Mouse (Mus musculus) left cerebral cortex, postnatal 25 days (tissue): ENCODE results near the gene Gse1. TPM values are rescaled to one million over a fixed set of nuclear protein-coding genes. Genes with fewer than 3 reads are reported as not detected.
A peak's percentile ranks its signal among the peaks of the same experiment; 100 is the strongest.

Source experiments
- DNase-seq, 2 experiments: peaks; one replicate each; pipeline ENCODE4 v3.0.0; 2022; ENCODE audit warnings: low spot score in 2 of 2, mixed read lengths in 1 of 2
- intact Hi-C: fragments of 180-260 bp; cut with DNase I; formaldehyde crosslinking; loops from one replicate; pipeline ENCODE4 v1.15.1; 2025
- microRNA-seq, 2 experiments: library from miRNA; unstranded; fragments of <30 nt; microRNA quantifications; one replicate each; pipeline ENCODE4 v1.2.0; 2022
- total RNA-seq, 2 experiments: library from RNA; stranded (reverse); gene quantifications; 2 replicates each; pipeline ENCODE4 v1.2.3; 2021

Gse1 gene
- total RNA-seq, 2 experiments from 2014 or later: 74.2 to 79.4 TPM

DNA sequence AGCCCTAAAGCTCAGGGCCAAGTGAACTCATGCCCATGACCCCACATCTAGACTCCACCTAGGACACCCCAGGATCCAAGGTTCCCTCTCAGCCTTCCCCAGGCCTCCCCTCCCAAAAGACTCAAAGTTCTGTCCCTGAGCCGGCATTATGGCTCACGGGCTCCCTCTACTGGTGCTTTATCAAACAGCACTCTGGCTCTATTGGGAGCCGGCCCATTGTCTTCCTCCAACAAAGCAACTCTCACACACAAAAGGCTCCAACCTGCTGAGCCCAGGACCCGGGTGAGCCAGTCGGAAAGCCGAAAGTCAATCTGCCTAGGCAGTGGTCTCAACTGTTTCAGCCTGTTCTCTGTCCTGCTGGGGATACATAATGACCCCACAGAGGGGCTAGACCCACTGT is 389.9 kb downstream of the Gse1 start:
- DNase-seq: peak; percentile 59 to 68
- intact Hi-C loops: no loop called here

DNA sequence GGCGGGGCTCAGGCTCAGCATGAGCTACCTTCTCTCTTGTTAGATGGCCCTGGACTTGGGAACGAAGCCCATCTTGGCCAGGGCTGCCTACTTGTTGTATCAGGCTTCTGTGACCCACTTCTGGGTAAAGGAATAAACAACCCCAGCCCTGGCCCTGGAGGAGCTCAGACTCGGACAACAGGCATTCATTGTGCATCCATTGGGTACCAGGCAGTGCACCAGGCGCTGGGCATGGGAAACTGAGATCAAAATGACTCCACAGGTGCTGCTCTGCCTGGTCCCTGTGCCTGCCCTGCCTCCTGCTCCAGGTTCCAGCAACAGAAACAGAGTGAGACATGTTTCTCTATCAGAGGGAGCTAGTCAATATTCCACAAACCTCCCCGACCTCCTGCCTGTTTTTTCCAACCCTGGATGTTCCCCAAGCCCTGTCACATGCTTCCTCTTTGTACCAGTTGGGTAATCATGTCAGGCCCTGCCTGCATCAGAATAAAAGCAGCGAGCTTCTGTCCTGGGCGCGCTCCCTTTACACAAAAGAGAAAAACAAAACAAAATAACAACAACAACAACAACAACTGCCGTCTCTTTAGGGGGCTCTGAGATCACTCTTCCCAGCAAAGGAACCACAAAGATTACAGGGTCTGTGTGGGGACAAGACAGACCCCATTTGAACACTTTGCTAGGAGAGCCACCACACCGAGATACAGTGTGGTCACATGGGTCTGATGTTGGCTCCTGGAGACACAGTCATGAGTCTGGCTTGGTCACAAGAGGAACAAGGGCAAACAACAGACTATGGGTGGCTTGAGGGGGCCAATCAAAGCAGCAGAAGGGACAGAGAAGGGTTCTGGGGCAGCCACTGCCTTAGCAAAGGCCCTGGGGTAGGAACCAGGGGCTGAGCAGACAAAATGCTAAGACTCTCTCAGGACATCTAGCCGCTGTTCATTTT is 391.3 kb downstream of the Gse1 start:
- intact Hi-C loops: no loop called here
- DNase-seq: peak in 1 of 2 experiments; percentile 51

DNA sequence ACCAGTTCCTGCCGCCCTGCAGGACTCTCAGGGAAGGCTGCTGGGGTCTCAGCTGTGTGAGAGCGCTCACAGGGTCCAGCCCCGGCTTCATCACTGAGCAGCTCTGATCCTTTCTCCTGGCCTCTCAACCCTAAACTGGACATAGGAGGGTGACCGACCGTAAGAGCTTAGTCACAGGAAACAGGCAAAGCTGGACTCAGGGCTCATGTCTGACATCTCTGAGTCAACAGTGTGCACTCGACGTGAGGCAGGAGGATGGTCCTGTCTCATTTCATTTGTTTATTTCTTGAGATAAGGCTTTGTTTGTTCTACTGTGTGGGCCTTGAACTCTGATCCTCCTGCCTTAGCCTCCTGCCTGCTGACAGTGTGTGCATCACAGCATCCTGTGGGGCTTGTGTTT is 392.2 kb downstream of the Gse1 start:
- intact Hi-C loops: no loop called here
- no peak for DNase-seq

DNA sequence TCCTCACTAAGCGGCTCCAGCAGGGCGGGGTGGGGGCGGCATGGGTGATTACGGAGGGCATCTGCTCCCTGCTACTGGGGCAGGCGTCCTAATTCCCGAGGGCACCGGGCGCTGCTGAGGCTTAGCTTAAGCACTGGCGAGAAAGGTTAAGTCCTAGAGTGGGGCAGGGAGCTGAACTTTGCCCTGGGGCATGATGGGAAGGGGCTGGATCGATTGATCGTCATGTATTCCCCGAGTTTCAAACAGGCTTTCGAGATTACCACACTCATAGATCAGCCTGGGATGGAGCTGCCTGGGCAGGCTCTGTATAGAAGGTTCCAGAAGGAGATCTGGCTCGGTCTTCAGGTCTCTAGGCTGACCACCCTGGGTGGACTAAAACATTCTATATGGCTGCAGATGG is 393.9 kb downstream of the Gse1 start:
- intact Hi-C loops: no loop called here
- no peak for DNase-seq

GRCm38 (mm10) chr8:120623608-120624007 is 395.4 kb downstream of the Gse1 start:
- intact Hi-C loops: no loop called here
- DNase-seq: no peak

DNA sequence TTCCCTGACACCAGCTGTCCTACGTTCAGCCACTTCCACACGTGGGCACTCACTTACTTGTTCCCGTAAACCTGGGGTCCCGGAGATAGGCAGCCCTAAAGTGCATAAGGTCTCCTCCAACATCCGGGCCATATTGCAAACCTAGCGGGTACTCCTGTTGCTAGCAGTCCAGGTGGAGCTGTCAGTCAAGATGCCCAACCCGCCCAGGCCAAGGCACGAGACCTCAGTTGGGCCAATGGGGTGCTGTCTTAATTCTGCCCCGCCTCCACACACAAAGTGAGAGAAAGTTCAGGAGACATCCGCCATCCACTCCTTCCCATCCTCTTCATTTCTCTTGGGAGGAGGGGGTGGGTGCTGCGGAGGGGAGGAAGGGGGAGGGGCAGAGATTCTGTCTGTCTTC is 398.2 kb downstream of the Gse1 start:
- intact Hi-C loops: no loop called here
- no peak for DNase-seq

- intact Hi-C loops: no loop called here
- no peak for DNase-seq
Observed at GRCm38 (mm10) chr8:120627298-120627697, 399.0 kb downstream of the Gse1 start.

DNA sequence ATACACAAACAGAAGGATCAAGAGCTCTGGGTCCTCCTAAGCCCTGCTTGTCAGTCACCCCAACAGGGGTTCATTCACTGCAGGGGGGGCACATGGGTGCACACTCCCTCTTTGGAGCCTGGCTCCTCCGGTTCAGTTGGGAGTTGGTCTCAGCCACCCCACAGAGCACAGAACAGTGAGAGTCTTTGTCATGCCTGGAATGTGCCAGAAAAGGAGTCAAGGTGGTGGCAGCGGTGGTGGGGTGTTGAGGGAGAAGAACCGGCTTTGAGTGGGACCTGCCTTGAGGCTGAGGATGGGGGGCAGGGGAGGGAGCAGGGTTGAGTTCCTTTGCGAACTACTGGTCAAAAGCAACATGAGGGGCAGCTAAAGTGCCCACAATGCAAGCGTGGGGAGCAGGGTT is 401.8 kb downstream of the Gse1 start:
- DNase-seq: no peak
- intact Hi-C loops: no loop called here

DNA sequence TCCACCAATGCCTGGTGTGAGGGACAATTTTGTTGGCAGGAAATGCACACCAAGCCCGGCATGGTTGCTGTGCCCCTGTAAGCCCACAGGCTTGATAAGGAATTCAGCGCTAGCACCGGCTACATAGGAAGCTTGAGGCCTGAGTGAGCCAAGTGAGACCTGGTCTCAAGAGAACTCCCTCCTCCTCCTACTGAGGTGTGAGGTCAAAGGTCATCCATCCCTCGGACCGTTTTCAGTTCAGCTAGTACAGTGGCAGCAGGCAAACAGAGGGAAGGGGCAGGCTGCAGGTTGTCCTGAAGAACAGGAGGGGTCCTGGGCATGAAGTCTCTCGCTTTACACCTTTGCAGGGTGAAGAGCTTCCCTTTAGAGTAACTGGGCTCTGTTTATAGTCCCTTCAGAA is 402.6 kb downstream of the Gse1 start:
- DNase-seq: no peak
- intact Hi-C loops: no loop called here

Small RNAs within 50 kb of the gene (microRNA-seq; reads per million reads assigned to microRNA genes)
- gene Gm22715 (0 reads per million in 2 experiments), gene Mir7687 (0.67 to 1.2 reads per million in 2 experiments)

Other genes with a start within 250 kb of the Gse1 start
- 1 to 10 TPM; 2.1 to 2.5 TPM for gene Crispld2, start 236.0 kb upstream of the Gse1 start, total RNA-seq
- gene Zdhhc7, start 127.0 kb upstream of the Gse1 start, total RNA-seq: 10 to 100 TPM; 36.5 to 40.0 TPM
- gene 6430548M08Rik, start 114.3 kb upstream of the Gse1 start, total RNA-seq: 100 to 1,000 TPM; 221 to 232 TPM
- under 1 TPM; 0.50 to 0.55 TPM for gene Fam92b, start 51.0 kb upstream of the Gse1 start, total RNA-seq